ENCODE assay signal across 8 mouse cellular contexts in genomic region chr14:54714121-54714520, GRCm38 (mm10). TPM values are rescaled to one million over a fixed set of nuclear protein-coding genes. Genes with fewer than 3 reads are reported as not detected.
DNase-seq lines count a peak whose midpoint lies in the region; ATAC-seq and TF ChIP-seq lines count a peak whose summit lies in the region.

No protein-coding gene starts in this region.

- H3K9ac ChIP-seq in liver, embryonic 16.5 days (ENCODE audit: low read depth, low read length), result no peak overlapping the region
- H3K9ac ChIP-seq in neural tube, embryonic 13.5 days, result peak overlapping the region; percentile 70

- H3K4me3 ChIP-seq in G1E (ENCODE audit: low read depth, low read length), result peak overlapping the region; percentile 67
- peak overlapping the region; percentile 42 for H3K4me3 ChIP-seq in forebrain, embryonic 10.5 days
- H3K4me3 ChIP-seq in liver, embryonic 16.5 days (ENCODE audit: low read depth, low read length), result peak overlapping the region; percentile 46
- H3K4me3 ChIP-seq in neural tube, embryonic 13.5 days, result peak overlapping the region; percentile 41

- no peaks in the 10 kb centered on the region for H3K9me3 ChIP-seq in G1E (replicated peaks)
- no peaks in the 10 kb centered on the region for H3K9me3 ChIP-seq in forebrain, embryonic 10.5 days
- H3K9me3 ChIP-seq in liver, embryonic 16.5 days (replicated peaks; ENCODE audit: control insufficient read depth, low read length), result no peaks in the 10 kb centered on the region
- no peaks in the 10 kb centered on the region for H3K9me3 ChIP-seq in neural tube, embryonic 13.5 days

- 1% methylated on average over 13 of the region's 13 CpGs for WGBS in forebrain, embryonic 10.5 days
- under 1% methylated on average over 13 of the region's 13 CpGs for WGBS in large intestine, adult 2 months
- WGBS in liver, embryonic 16.5 days (ENCODE audit: insufficient replicate concordance), result under 1% methylated on average over 13 of the region's 13 CpGs
- WGBS in neural tube, embryonic 13.5 days, result 2% methylated on average over 13 of the region's 13 CpGs

- peak overlapping the region; percentile 62 for H3K4me2 ChIP-seq in liver, embryonic 16.5 days (ENCODE audit: low read depth, low read length)
- peak overlapping the region; percentile 77 for H3K4me2 ChIP-seq in neural tube, embryonic 13.5 days

- H3K4me1 ChIP-seq in G1E (ENCODE audit: insufficient read depth, low read depth, low read length), result peaks cover 70% of the 10 kb centered on the region
- peaks cover 27% of the 10 kb centered on the region for H3K4me1 ChIP-seq in forebrain, embryonic 10.5 days
- peaks cover 2% of the 10 kb centered on the region for H3K4me1 ChIP-seq in liver, embryonic 16.5 days (ENCODE audit: control insufficient read depth, low read depth, low read length)
- peaks cover 9% of the 10 kb centered on the region for H3K4me1 ChIP-seq in neural tube, embryonic 13.5 days (replicated peaks)

- intact Hi-C loops in heart, postnatal 14 days (cut with DNase I), result loop anchor here (1.0 to 5.0 kb wide), 3 partner anchors 104 to 223 kb away; partner anchors contain the start of gene Cmtm5

- no peaks in the 10 kb centered on the region for H3K36me3 ChIP-seq in G1E (replicated peaks)
- no peaks in the 10 kb centered on the region for H3K36me3 ChIP-seq in forebrain, embryonic 10.5 days (replicated peaks)
- no peaks in the 10 kb centered on the region for H3K36me3 ChIP-seq in liver, embryonic 16.5 days (ENCODE audit: control insufficient read depth, insufficient read depth)
- no peaks in the 10 kb centered on the region for H3K36me3 ChIP-seq in neural tube, embryonic 13.5 days

- DNase-seq in G1E (ENCODE audit: low spot score), result peak; percentile 25
- DNase-seq in c-Kit-positive CD71-negative TER-119-negative erythroid progenitor cells, embryonic 14.5 days (ENCODE audit: low read depth), result peak; percentile 91
- peak; percentile 65 for DNase-seq in forebrain, embryonic 10.5 days (ENCODE audit: extremely low spot score, low spot score)
- peak; percentile 58 to 69 for DNase-seq in heart, postnatal 14 days
- peak; percentile 56 for DNase-seq in large intestine, adult 2 months (ENCODE audit: low read depth, low spot score)
- peak; percentile 67 for DNase-seq in testis, postnatal 10 days (ENCODE audit: low spot score)

- no peak overlapping the region for H3K27ac ChIP-seq in forebrain, embryonic 10.5 days
- no peak overlapping the region for H3K27ac ChIP-seq in liver, embryonic 16.5 days (ENCODE audit: low read length)
- H3K27ac ChIP-seq in neural tube, embryonic 13.5 days (replicated peaks), result peak overlapping the region; percentile 64

- peaks cover 23% of the 10 kb centered on the region for H3K27me3 ChIP-seq in G1E (ENCODE audit: insufficient read depth, low read length)
- peaks cover 35% of the 10 kb centered on the region for H3K27me3 ChIP-seq in forebrain, embryonic 10.5 days (ENCODE audit: poor library complexity, severe bottlenecking)
- H3K27me3 ChIP-seq in liver, embryonic 16.5 days (ENCODE audit: control insufficient read depth, insufficient read depth, low read depth, low read length), result no peaks in the 10 kb centered on the region; the same call in none of the 2 replicates
- H3K27me3 ChIP-seq in neural tube, embryonic 13.5 days, result no peaks in the 10 kb centered on the region

- ATAC-seq in G1E (ENCODE audit: extremely low read depth, insufficient number of reproducible peaks, low FRiP score, poor library complexity, severe bottlenecking), result peak; percentile 37; the same call in 1 of the 2 replicates
- no peak; the same call in 1 of the 2 replicates for ATAC-seq in liver, embryonic 16.5 days (ENCODE audit: low read depth)
- peak; percentile 76 for ATAC-seq in neural tube, embryonic 13.5 days (ENCODE audit: low read depth)

- peak; percentile 79 for TF ChIP-seq CTCF in G1E (IDR thresholded peaks at IDR 0.05; ENCODE audit: low read depth, low read length)

RNA-seq across cellular contexts. Expression of gene Cebpe, which starts 2.1 kb away (rescaled TPM):
- 0.90 and 1.6 TPM in 2 replicates for total RNA-seq in G1E (2014; fragmentation: Nextera tagmentation)
- 0.16 TPM in 1 of 2 replicates, not detected in the other for total RNA-seq in G1E (2017)
- 11.1 and 12.4 TPM in 2 replicates for polyA plus RNA-seq in G1E (2012)
- not detected in 2 replicates for polyA plus RNA-seq in forebrain, embryonic 10.5 days (2016; fragmentation: Nextera tagmentation; extraction: Ambion mirVana)
- total RNA-seq in heart, postnatal 14 days (2021), result not detected
- 0.35 and 1.3 TPM in 2 replicates for polyA plus RNA-seq in large intestine, adult 2 months (2012; rRNA removed)
- polyA plus RNA-seq in liver, embryonic 16.5 days (2015; fragmentation: Nextera tagmentation; extraction: Ambion mirVana), result 10.4 and 11.7 TPM in 2 replicates
- 0.23 TPM in 1 of 2 replicates, not detected in the other for polyA plus RNA-seq in neural tube, embryonic 13.5 days (2015; fragmentation: Nextera tagmentation; extraction: Ambion mirVana)

RNA-seq across cellular contexts. Expression of gene Gm29776, which starts 15.5 kb away (rescaled TPM):
- total RNA-seq in G1E (2014; fragmentation: Nextera tagmentation) (not detected in 2 replicates), G1E (2017) (0.11 TPM in 1 of 2 replicates, not detected in the other)
- polyA plus RNA-seq in G1E (2012), result 0.02 TPM in 1 of 2 replicates, not detected in the other
- not detected in 2 replicates for polyA plus RNA-seq in forebrain, embryonic 10.5 days (2016; fragmentation: Nextera tagmentation; extraction: Ambion mirVana)
- total RNA-seq in heart, postnatal 14 days (2021), result not detected
- 0.05 TPM in 1 of 2 replicates, not detected in the other for polyA plus RNA-seq in large intestine, adult 2 months (2012; rRNA removed)
- 0.05 and 0.06 TPM in 2 replicates for polyA plus RNA-seq in liver, embryonic 16.5 days (2015; fragmentation: Nextera tagmentation; extraction: Ambion mirVana)
- 0.12 and 0.24 TPM in 2 replicates for polyA plus RNA-seq in neural tube, embryonic 13.5 days (2015; fragmentation: Nextera tagmentation; extraction: Ambion mirVana)

RNA-seq across cellular contexts. Expression of gene Acin1, which starts 27.4 kb away (rescaled TPM):
- total RNA-seq in G1E (2014; fragmentation: Nextera tagmentation) (266 and 298 TPM in 2 replicates), G1E (2017) (115 and 125 TPM in 2 replicates)
- 640 and 697 TPM in 2 replicates for polyA plus RNA-seq in G1E (2012)
- 142 and 146 TPM in 2 replicates for polyA plus RNA-seq in forebrain, embryonic 10.5 days (2016; fragmentation: Nextera tagmentation; extraction: Ambion mirVana)
- 100 to 1,000 TPM; 105 to 106 TPM for total RNA-seq in heart, postnatal 14 days (2021)
- 62.6 and 82.5 TPM in 2 replicates for polyA plus RNA-seq in large intestine, adult 2 months (2012; rRNA removed)
- 43.5 and 45.1 TPM in 2 replicates for polyA plus RNA-seq in liver, embryonic 16.5 days (2015; fragmentation: Nextera tagmentation; extraction: Ambion mirVana)
- 140 and 146 TPM in 2 replicates for polyA plus RNA-seq in neural tube, embryonic 13.5 days (2015; fragmentation: Nextera tagmentation; extraction: Ambion mirVana)

RNA-seq across cellular contexts. Expression of gene 1700123O20Rik, which starts 28.1 kb away (rescaled TPM):
- total RNA-seq in G1E (2014; fragmentation: Nextera tagmentation) (38.2 and 45.2 TPM in 2 replicates), G1E (2017) (34.1 and 34.6 TPM in 2 replicates)
- 10.1 and 12.5 TPM in 2 replicates for polyA plus RNA-seq in G1E (2012)
- 104 and 109 TPM in 2 replicates for polyA plus RNA-seq in forebrain, embryonic 10.5 days (2016; fragmentation: Nextera tagmentation; extraction: Ambion mirVana)
- total RNA-seq in heart, postnatal 14 days (2021), result 10 to 100 TPM; 17.2 to 18.6 TPM
- polyA plus RNA-seq in large intestine, adult 2 months (2012; rRNA removed), result 59.2 and 60.6 TPM in 2 replicates
- 40.2 and 42.6 TPM in 2 replicates for polyA plus RNA-seq in liver, embryonic 16.5 days (2015; fragmentation: Nextera tagmentation; extraction: Ambion mirVana)
- 84.6 and 90.6 TPM in 2 replicates for polyA plus RNA-seq in neural tube, embryonic 13.5 days (2015; fragmentation: Nextera tagmentation; extraction: Ambion mirVana)

Comparison
In these comparisons a context has a peak if more than half of its experiments do, and no peak if none do; other contexts are left out.
1. DNase-seq: peak in every context shown above with its lines; median percentile 91 in c-Kit-positive CD71-negative TER-119-negative erythroid progenitor cells, embryonic 14.5 days; 67 in testis, postnatal 10 days; 65 in forebrain, embryonic 10.5 days; 64 in heart, postnatal 14 days; 56 in large intestine, adult 2 months; 25 in G1E.